Mouse (Mus musculus) B cell, adult 62 days (primary cell): ENCODE measurements around the gene Myo15b. TPM values are rescaled to one million over a fixed set of nuclear protein-coding genes. Genes with fewer than 3 reads are reported as not detected.

ENCODE experiments used
- total RNA-seq: library from RNA; stranded (reverse); gene quantifications from 4 replicates; pipeline ENCODE4 v1.2.4, GENCODE M21; 2023

Gene Myo15b
- 0.39 to 0.54 TPM (median 0.53 TPM) in 3 of 4 replicates, not detected in the other for total RNA-seq

DNA sequence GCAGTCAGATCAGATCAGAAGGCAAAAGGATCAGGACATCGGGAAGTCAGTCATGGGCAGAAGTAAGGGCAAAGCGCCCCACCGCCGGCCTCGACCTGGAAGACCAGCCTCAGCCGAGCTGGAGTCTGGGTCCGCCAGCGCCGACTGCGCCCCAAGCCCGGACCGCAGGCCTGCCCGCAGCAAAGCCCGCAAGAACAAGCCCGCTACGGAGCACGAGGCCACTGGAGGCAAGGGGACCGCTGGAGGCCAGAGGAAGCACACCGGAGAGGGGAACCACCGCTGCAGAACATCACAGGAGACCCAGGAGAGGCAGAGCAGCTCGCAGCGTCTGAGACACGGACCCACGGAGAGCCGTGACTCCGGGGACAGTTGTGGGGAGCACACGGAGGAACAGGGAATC is at the start of gene Myo15b:
TSS of gene Myo15b (plus strand) at position 53 of the 400 bp plus-strand sequence.

DNA sequence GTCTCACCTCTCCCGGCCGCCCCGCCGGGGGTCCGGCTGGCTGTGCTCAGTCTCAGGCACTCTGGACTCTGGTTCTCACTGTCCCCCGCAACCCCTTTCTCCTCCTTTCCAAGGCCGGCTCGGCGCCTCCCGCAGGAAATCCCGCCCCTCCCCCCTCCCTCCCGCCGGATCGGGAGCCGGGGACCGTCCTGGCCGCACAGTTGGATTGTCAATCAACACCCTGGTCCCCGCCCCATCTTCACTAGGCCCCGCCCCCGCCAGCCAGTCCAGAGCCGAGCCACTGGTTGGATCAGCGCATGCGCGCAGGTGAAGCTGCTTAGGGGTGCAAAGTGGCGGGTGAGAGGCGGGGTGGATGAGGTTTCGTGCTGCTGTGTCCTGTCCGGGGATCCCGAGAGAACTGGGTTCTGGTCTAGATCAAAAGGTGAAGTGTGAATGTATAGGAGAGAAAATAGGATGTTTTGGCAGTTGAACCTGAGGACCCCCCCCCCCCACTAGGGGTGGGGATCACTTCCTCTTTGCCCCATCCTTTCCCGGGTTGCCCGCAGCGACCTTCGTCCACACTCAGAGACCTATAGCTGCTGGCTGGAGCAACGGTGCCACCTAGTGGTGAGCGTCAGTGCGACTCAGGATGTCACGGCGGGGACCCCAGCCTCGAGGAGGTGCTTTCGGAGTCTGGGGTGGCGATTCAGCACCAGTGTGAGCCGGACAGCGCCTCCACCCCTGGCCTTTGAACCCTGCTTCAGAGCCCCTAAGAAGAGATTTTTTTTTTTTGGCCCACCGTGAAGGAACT is 44.5 kb upstream of the Myo15b start, which contains the start of gene Caskin2:
TSS of gene Caskin2 (minus strand) at position 133 of the 790 bp plus-strand sequence.

DNA sequence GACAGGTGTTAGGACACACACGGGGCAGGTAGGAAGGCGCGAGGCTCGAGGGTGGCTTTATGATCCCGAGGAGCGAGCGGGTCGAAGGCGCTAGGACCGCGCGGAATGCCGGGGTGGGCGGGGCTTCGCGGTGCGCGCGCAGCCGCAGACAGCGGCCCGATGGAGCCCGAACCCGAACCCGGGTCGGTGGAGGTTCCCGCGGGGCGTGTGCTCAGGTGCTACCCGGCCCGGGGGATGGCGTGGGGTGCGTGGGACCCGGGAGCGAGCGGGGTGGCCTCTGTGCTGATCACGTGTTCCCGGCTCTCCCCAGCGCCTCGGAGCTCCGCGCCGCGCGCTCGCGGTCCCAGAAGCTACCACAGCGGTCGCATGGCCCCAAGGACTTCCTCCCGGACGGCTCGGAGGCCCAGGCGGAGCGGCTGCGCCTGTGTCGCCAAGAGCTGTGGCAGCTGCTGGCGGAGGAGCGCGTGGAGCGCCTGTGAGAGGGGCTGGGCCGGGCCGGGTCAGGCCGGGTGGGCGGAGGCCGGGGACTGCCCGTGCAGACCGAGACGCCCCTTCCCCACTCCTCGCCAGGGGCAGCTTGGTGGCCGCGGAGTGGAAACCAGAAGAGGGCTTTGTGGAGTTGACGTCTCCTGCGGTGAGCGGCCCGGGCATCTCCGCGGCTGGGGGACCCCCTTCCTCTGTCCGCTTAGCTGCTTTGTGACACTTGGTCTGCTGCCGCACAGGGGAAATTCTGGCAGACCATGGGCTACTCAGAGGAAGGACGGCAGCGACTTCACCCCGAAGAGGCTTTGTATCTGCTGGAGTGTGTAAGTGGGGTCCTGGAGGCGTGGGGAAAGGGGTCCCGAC is 43.4 kb upstream of the Myo15b start, which contains the start of gene Tsen54:
TSS of gene Tsen54 (plus strand) at position 120 of the 846 bp plus-strand sequence.

DNA sequence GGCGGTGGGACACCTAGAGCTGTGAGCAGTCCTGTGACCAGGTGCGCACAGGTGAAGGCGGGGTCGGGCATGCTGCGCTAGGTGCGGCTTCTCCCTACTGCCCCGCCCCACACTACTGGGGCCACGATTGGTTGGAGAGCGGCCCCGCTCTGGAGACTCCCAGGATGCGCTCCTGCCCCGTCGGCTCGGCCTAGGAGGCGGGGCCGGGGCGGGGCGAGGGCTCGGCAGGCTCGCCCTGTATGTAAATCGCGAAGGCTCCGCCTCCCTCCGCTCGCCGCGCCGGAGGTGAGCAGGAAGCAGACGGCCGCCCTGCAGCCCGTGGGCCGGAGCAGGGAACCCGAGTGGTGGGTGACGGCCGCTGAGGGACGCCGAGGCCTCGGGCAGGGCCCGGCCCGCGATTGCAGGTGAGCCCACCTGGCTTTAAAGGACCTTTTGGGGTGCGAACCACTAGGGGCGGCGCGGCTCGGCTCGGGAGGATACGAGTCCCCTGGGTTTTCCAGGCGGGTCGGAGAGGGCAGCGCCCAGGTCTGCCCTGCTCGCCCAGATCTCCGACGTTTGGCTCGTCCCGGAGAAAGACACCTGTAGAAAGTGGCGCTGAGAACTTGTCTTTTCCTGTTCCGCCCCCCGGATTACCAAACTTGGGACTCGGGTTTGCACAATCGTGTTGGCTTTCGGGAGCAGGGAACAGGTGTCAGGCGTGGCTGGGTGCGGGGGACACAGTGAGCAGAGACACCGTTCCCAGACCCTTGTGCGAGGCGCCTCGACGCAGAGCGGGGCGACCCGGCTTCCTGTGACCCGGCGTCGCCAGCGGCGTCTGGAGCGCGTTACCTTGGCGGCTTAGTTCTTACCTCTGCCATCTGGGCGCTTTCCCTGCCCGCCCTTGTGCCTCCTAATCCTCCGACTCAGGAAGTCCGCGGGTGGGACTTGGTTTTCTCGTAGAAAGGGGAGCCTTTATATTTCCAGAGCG is 34.1 kb upstream of the Myo15b start, which contains the start of gene Llgl2:
TSS of gene Llgl2 (plus strand) at position 276 of the 967 bp plus-strand sequence.

DNA sequence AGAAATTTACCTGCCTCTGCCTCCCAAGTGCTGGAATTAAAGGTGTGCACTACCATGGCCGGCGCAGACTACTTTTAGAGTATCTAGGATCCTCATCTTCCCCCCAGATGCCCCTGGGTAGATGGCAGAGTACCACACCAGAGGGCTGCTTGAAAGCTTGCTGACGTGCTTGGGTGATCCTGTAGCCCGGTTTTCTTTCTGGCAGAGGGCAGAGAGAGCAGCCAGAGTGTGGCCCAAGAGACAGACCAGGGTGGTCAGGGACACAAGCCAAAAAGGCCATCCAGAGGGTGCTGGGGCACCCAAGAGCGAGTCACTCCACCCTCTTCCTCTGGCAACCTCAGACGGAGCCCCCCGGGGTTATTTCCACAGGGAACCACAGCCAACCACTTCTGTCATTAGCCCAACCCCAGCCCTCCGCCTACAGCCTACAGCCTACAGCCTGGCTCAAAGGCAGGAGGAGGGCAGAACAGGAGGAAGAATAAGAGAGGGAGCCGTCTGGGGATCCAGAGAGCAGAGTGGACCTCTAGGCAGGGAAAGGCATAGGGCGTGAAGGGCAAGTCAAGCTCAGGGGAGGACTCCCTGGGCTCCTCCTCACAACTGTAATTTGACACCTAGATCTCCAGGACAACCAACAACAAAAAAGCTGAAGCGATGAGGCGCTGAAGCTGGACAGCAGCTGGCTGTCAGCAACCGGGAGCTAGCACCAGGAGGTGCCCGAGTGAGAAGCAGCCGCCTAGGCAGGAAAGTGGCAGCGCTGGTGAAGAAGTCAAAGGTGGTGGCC is 41.5 kb downstream of the Myo15b start, which contains the start of gene Smim5:
TSS of gene Smim5 (plus strand) at position 481 of the 781 bp plus-strand sequence.

DNA sequence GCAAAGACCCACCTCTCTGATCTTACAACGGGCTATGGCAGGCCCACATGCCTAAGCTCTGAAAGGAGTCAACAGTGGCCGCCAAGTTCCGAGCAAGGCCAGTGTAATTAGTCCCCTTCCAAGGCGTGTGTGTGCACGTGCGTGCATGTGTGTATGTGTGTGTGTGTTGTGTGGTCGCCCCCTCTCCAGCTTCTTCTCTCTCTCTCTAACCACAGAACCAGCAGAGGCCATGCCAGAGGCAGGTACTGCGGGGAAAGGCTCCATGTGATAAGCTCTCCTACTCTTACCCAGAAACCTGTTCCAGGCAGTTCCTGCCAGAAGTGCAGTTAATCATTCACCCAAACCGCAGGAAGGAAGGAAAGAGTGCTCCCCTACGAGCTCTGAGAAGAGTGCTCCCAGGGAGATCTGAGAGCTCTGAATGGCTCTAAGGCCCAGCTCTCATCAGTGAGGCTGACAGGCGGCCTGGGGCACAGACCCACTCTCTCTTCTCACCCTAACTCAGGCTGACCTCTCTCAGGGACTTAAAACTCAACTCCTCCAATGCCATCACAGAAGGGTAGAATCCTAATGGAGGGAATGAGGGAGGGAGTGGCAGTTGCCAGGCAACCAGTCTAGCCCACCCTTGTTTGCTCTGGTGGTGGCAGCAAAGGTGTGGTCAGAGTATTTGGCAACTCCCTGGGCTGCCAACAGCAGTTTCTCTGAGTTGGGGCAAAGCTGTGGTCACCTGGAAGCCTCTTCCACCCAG is 53.6 kb downstream of the Myo15b start, which contains the start of gene Smim6:
TSS of gene Smim6 (plus strand) at position 386 of the 745 bp plus-strand sequence.

DNA sequence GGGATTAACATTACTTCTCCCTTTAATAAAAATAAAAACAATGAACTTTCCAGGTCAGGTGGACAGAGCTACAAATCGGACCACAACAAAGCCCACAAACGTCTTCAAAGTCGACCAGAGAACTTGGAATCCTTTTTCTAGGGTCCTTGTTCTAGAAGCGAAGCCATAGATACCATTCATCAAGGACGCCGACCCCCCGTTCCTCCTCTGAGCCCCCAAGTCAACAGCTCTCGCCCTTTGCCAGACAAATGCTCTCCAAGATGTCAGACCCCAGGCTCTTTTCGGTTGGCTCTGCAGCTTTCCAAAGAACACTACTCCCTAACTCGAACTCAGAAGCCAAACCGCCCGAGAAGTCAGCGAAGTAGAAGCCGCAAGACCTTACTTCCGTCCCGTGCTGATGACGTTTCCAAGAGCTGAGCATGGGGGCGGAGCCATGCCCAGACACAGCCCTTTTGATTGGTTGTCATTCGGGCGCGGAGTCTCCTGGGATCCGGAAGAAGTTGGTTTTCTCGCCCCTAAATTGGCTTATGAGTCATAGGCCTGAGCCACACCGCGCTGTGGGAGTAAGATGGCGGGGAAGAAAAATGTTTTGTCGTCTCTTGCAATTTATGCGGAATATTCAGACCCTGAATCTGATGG is 75.0 kb downstream of the Myo15b start, which contains the start of the genes Sap30bp and Recql5:
TSS of gene Sap30bp (plus strand) at position 175 of the 639 bp plus-strand sequence.
TSS of gene Recql5 (minus strand) at position 370 of the 639 bp plus-strand sequence.

Other genes starting within 250 kb of the Myo15b start
- 279 to 298 TPM (median 291 TPM) in 4 replicates for gene Mif4gd, start 245.4 kb upstream of the Myo15b start, total RNA-seq
- gene Slc25a19, start 230.1 kb upstream of the Myo15b start, total RNA-seq = 88.3 to 104 TPM (median 93.1 TPM) in 4 replicates
- gene Grb2, start 149.8 kb upstream of the Myo15b start, total RNA-seq = 280 to 374 TPM (median 338 TPM) in 4 replicates
- 44.2 to 57.0 TPM (median 51.8 TPM) in 4 replicates for gene Tmem94, start 93.0 kb upstream of the Myo15b start, total RNA-seq
- 3.6 to 6.4 TPM (median 4.4 TPM) in 4 replicates for gene Caskin2, start 44.8 kb upstream of the Myo15b start, total RNA-seq
- gene Tsen54, start 43.7 kb upstream of the Myo15b start, total RNA-seq = 31.5 to 33.3 TPM (median 32.9 TPM) in 4 replicates
- gene Llgl2, start 34.4 kb upstream of the Myo15b start, total RNA-seq = 25.7 to 39.1 TPM (median 29.7 TPM) in 4 replicates
- not detected in 4 replicates for gene Smim5, start 41.6 kb downstream of the Myo15b start, total RNA-seq
- gene Smim6, start 53.6 kb downstream of the Myo15b start, total RNA-seq = not detected in 4 replicates
- gene Sap30bp, start 74.9 kb downstream of the Myo15b start, total RNA-seq = 38.0 to 55.8 TPM (median 40.2 TPM) in 4 replicates
- 55.1 to 64.6 TPM (median 58.9 TPM) in 4 replicates for gene Recql5, start 75.1 kb downstream of the Myo15b start, total RNA-seq
- gene Itgb4, start 116.3 kb downstream of the Myo15b start, total RNA-seq = 0.18 to 1.8 TPM (median 0.19 TPM) in 3 of 4 replicates, not detected in the other
- 17.5 to 20.1 TPM (median 19.0 TPM) in 4 replicates for gene Galk1, start 154.3 kb downstream of the Myo15b start, total RNA-seq
- gene H3f3b, start 169.6 kb downstream of the Myo15b start, total RNA-seq = 3,317 to 3,559 TPM (median 3,439 TPM) in 4 replicates
- gene Unk, start 171.9 kb downstream of the Myo15b start, total RNA-seq = 81.4 to 104 TPM (median 94.5 TPM) in 4 replicates
- 51.9 to 63.8 TPM (median 57.8 TPM) in 4 replicates for gene Unc13d, start 219.6 kb downstream of the Myo15b start, total RNA-seq
- gene Wbp2, start 228.6 kb downstream of the Myo15b start, total RNA-seq = 281 to 313 TPM (median 301 TPM) in 4 replicates